Mouse (Mus musculus): Measurements from ENCODE around the gene Camk2b.

Gene Camk2b

GRCm38 (mm10) chr11:5983629-5984028, 82.5 kb downstream of the Camk2b start:
- DNase-seq (ENCODE audit: low spot score in 2 of 2) = no peak

- DNase-seq (ENCODE audit: low spot score in 2 of 2) = no peak
These were observed 84.8 kb downstream of the Camk2b start for GRCm38 (mm10) chr11:5981323-5981722.

- DNase-seq (ENCODE audit: low spot score in 2 of 2) = no peak
These were observed 85.6 kb downstream of the Camk2b start for GRCm38 (mm10) chr11:5980561-5980960.

- no peak for DNase-seq (ENCODE audit: low spot score in 2 of 2)
These were observed 86.1 kb downstream of the Camk2b start for GRCm38 (mm10) chr11:5980108-5980507.

GRCm38 (mm10) chr11:5979088-5979487, 87.1 kb downstream of the Camk2b start:
- DNase-seq (ENCODE audit: low spot score in 2 of 2) = no peak

GRCm38 (mm10) chr11:5976106-5976505, 90.1 kb downstream of the Camk2b start:
- DNase-seq (ENCODE audit: low spot score in 2 of 2) = no peak

- DNase-seq (ENCODE audit: low spot score in 2 of 2) = no peak
These were observed 91.1 kb downstream of the Camk2b start for GRCm38 (mm10) chr11:5975068-5975467.

GRCm38 (mm10) chr11:5974053-5974452, 92.1 kb downstream of the Camk2b start:
- no peak for DNase-seq (ENCODE audit: low spot score in 2 of 2)

- no peak for DNase-seq (ENCODE audit: low spot score in 2 of 2)
These were observed 93.0 kb downstream of the Camk2b start for GRCm38 (mm10) chr11:5973151-5973550.

GRCm38 (mm10) chr11:5971202-5971601, 95.0 kb downstream of the Camk2b start:
- no peak for DNase-seq (ENCODE audit: low spot score in 2 of 2)

GRCm38 (mm10) chr11:5968223-5968622, 97.9 kb downstream of the Camk2b start:
- DNase-seq (ENCODE audit: low spot score in 2 of 2) = no peak

- no peak for DNase-seq (ENCODE audit: low spot score in 2 of 2)
These were observed 99.4 kb downstream of the Camk2b start for GRCm38 (mm10) chr11:5966751-5967150.

- no peak for DNase-seq (ENCODE audit: low spot score in 2 of 2)
These were observed 100.3 kb downstream of the Camk2b start for GRCm38 (mm10) chr11:5965865-5966264.

GRCm38 (mm10) chr11:5960051-5960450, 106.1 kb downstream of the Camk2b start:
- no peak for DNase-seq (ENCODE audit: low spot score in 2 of 2)

- DNase-seq (ENCODE audit: low spot score in 2 of 2) = peak; percentile 91
These were observed 110.5 kb downstream of the Camk2b start, which contains the start of gene Ykt6 for GRCm38 (mm10) chr11:5955546-5956276. Gene Ykt6, plus strand, starts transcription at chr11:5955693.

- no peak for DNase-seq (ENCODE audit: low spot score in 2 of 2)
These were observed 111.1 kb downstream of the Camk2b start for GRCm38 (mm10) chr11:5954965-5955504.

GRCm38 (mm10) chr11:5954435-5954834, 111.7 kb downstream of the Camk2b start:
- no peak for DNase-seq (ENCODE audit: low spot score in 2 of 2)

GRCm38 (mm10) chr11:5953130-5953765, 112.9 kb downstream of the Camk2b start:
- no peak for DNase-seq (ENCODE audit: low spot score in 2 of 2)

- DNase-seq (ENCODE audit: low spot score in 2 of 2) = no peak
These were observed 113.7 kb downstream of the Camk2b start for GRCm38 (mm10) chr11:5952501-5952900.

- no peak for DNase-seq (ENCODE audit: low spot score in 2 of 2)
These were observed 116.4 kb downstream of the Camk2b start, which contains the start of gene Gck for GRCm38 (mm10) chr11:5949586-5950352. Gene Gck, minus strand, starts transcription at chr11:5950081.

GRCm38 (mm10) chr11:5948546-5949250, 117.5 kb downstream of the Camk2b start:
- no peak for DNase-seq (ENCODE audit: low spot score in 2 of 2)

- no peak for DNase-seq (ENCODE audit: low spot score in 2 of 2)
These were observed 118.4 kb downstream of the Camk2b start for GRCm38 (mm10) chr11:5947796-5948195.

Data from right cerebral cortex, postnatal 36 days (tissue).